Mouse (Mus musculus) kidney, embryonic 14.5 days (tissue): Measurements from ENCODE around the gene Klb. TPM values are rescaled to one million over a fixed set of nuclear protein-coding genes. Genes with fewer than 3 reads are reported as not detected.
"Not testable (repeated sequence)": the region's sequence is repeated elsewhere in the genome, so short reads cannot be mapped to it uniquely, and the experiment has no call there.

ENCODE experiments used
- ATAC-seq: fragments of 200-750 bp; cut with Nextera tagmentation; 2 replicates; pipeline ENCODE4 v1.8.0; 2017; ENCODE audit warnings: moderate number of reproducible peaks, mild to moderate bottlenecking, moderate TSS enrichment, moderate library complexity; ENCODE audit not compliant: low FRiP score, low TSS enrichment
- H3K27ac ChIP-seq: fragments of 300-500 bp; sonication (generic); 2 replicates; pipeline ENCODE4 v1.5.1; 2014; ENCODE audit warnings: low read depth, mild to moderate bottlenecking, low read length, moderate library complexity, mixed read lengths
- H3K27me3 ChIP-seq: fragments of 300-500 bp; sonication (generic); 2 replicates; pipeline ENCODE4 v1.6.1; 2014; ENCODE audit warnings: mild to moderate bottlenecking, low read length; ENCODE audit not compliant: control insufficient read depth, insufficient read depth
- H3K36me3 ChIP-seq: fragments of 300-500 bp; sonication (generic); 2 replicates; pipeline ENCODE4 v1.6.1; 2014; ENCODE audit warnings: low read length, mixed read lengths; ENCODE audit not compliant: control insufficient read depth, insufficient read depth
- H3K4me1 ChIP-seq: fragments of 300-500 bp; sonication (generic); 2 replicates; pipeline ENCODE4 v1.6.1; 2014; ENCODE audit warnings: low read length, mixed read lengths; ENCODE audit not compliant: control insufficient read depth, insufficient read depth
- H3K4me2 ChIP-seq: fragments of 300-500 bp; sonication (generic); replicated peaks from 2 replicates; pipeline ENCODE4 v1.6.1; 2014; ENCODE audit warnings: low read depth, mild to moderate bottlenecking, low read length
- H3K4me3 ChIP-seq: fragments of 300-500 bp; sonication (generic); 2 replicates; pipeline ENCODE4 v1.5.1; 2014; ENCODE audit warnings: mild to moderate bottlenecking, low read length
- H3K9ac ChIP-seq: fragments of 300-500 bp; sonication (generic); 2 replicates; pipeline ENCODE4 v1.6.1; 2014; ENCODE audit warnings: low read depth, mild to moderate bottlenecking, low read length, moderate library complexity
- H3K9me3 ChIP-seq: fragments of 300-500 bp; sonication (generic); 2 replicates; pipeline ENCODE4 v1.6.1; 2016; ENCODE audit warnings: low read length; ENCODE audit not compliant: control insufficient read depth
- WGBS: fragments of 180-500 bp; shearing (Covaris S2); extraction: QIAGEN DNeasy Blood & Tissue Kit; methylation state at CpG from one replicate; pipeline ENCODE4 v1.1.7; 2014; 5-methylcytosine and 5-hydroxymethylcytosine counted together
- polyA plus RNA-seq: library from polyadenylated mRNA; unstranded; fragments of >200 nt; fragmentation: Nextera tagmentation; extraction: Ambion mirVana; gene quantifications from 2 replicates; pipeline ENCODE4 v1.2.1, GENCODE M21; 2014

Klb gene
- not detected in 2 replicates for polyA plus RNA-seq

DNA sequence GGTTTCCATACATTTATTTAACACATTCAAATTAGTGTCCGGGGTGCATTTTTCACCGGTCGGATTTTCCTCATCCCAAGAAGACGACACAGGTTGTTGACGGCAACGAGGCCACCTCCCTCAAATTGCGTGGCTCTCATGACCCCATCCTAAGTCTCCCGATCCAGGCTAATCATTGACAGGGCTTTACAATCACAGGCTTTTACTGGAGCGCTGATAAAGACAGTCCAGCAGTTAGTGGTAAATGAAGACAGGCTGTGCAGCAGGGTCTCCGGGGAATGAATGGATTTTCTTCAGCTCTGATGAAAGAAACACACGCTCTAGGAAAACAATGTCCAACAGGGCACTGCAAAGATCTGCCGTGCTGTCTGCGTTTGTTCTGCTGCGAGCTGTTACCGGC, at the start of gene Klb:
Gene Klb, plus strand, starts transcription at position 147 of the 400 bp plus-strand sequence.
- H3K4me3 ChIP-seq: no peak within 1 kb of the TSS
- no peaks in the 10 kb centered on the region for H3K4me1 ChIP-seq
- no peak within 1 kb of the TSS; the same call in 1 of the 2 replicates for H3K4me2 ChIP-seq
- ATAC-seq: no peak
- H3K27ac ChIP-seq: no peak within 1 kb of the TSS
- no peaks in the 10 kb centered on the region for H3K9me3 ChIP-seq
- H3K36me3 ChIP-seq: no peaks in the 10 kb centered on the region
- H3K27me3 ChIP-seq: no peaks in the 10 kb centered on the region
- WGBS: 60% methylated on average over 15 of the region's 15 CpGs
- H3K9ac ChIP-seq: no peak within 1 kb of the TSS

DNA sequence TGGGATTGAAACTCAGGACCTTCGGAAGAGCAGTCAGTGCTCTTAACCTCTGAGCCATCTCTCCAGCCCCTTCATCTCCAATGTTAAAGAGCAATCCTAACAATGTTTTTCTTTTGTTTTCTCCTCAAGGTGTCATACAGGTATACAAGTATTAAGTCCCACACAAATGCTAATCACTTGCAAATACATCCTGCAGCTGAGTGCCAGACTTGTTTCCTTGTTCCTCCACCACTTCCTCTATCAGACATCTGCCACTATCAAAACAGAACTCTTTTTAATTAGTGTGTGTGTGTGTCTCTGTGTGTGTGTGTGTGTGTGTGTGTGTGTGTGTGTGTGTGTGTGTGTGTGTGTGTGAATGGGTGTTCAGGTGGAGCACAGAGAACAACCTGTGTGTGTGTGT, 48.5 kb upstream of the Klb start:
- not testable (repeated sequence) for H3K27me3 ChIP-seq, H3K27ac ChIP-seq, H3K4me2 ChIP-seq, H3K9me3 ChIP-seq, H3K4me1 ChIP-seq, H3K4me3 ChIP-seq, ATAC-seq, H3K9ac ChIP-seq
- WGBS: 96% methylated on average over 1 of the region's 1 CpGs
- H3K36me3 ChIP-seq: peaks cover 64% of the 10 kb centered on the region

DNA sequence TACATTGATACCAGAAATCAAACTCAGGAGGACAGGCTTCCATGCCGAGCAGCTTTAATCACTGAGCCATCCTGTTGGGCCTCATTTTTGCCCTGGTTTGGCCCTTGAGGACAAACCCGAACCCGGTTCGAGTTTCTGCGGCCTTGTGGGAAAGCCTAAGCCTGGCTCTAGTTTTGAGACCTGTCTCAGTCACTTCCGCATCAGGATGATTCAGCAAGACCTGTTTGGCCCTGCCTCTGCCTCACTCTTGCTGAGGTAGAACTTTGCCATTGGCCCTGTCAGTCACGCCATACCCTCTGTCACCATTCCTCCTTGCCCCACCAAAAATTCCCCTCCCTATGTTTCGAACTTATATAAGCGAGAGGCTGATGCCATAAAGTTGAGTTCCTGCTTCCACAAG, 48.0 kb upstream of the Klb start:
- 89% methylated on average over 9 of the region's 9 CpGs for WGBS
- Histone ChIP-seq H3K9ac (no peak overlapping the region), H3K36me3 (peaks cover 61% of the 10 kb centered on the region), H3K9me3 (no peaks in the 10 kb centered on the region), H3K27me3 (no peaks in the 10 kb centered on the region), H3K4me1 (no peaks in the 10 kb centered on the region), H3K27ac (no peak overlapping the region), H3K4me3 (no peak overlapping the region), H3K4me2 (no peak overlapping the region)
- ATAC-seq: no peak

DNA sequence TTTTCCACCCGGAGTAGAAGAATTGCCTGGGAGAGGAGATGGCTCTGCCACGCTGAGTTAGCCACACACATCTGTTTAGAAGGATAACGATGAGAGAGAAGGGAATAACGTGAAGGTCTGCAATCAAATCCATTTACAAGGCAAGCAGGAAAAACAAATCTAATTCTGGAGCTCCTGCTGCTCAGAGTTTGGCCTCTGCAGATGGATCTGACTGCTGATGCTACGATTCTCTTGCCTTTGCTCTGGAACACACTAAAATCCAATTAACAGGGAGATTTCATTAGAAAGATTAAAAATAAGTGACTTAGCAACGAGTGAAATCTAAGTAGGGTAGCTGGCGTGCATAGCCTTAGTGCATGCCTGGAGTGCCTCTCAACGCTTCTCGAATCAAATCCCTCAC, 42.6 kb upstream of the Klb start:
- Histone ChIP-seq H3K4me1 (no peaks in the 10 kb centered on the region), H3K4me3 (no peak overlapping the region), H3K9ac (no peak overlapping the region), H3K36me3 (peaks cover 54% of the 10 kb centered on the region), H3K27ac (no peak overlapping the region), H3K9me3 (no peaks in the 10 kb centered on the region), H3K27me3 (no peaks in the 10 kb centered on the region), H3K4me2 (no peak overlapping the region)
- 84% methylated on average over 9 of the region's 9 CpGs for WGBS
- no peak for ATAC-seq

DNA sequence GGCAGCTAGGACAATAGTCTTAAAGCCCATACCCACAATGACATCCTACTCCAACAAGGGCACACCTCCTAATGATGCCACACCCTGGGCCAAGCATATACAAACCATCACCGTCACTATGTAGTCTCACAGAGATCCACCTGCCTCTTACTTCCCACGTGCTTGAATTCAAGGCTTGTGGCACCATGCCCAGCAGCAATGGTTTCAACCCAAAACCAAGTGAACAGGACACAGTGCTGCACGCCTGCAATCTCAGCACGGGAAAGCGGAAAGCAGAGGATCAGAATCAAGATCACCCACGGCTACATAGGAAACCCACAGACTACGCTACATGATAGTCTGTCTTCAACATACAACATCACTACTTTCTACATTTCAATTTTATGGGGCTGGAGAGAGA, 39.9 kb upstream of the Klb start:
- no peaks in the 10 kb centered on the region for H3K27me3 ChIP-seq
- H3K4me2 ChIP-seq: no peak overlapping the region
- H3K4me3 ChIP-seq: no peak overlapping the region
- ATAC-seq: no peak
- H3K9me3 ChIP-seq: no peaks in the 10 kb centered on the region
- H3K36me3 ChIP-seq: peaks cover 52% of the 10 kb centered on the region; the same call in 1 of the 2 replicates
- 95% methylated on average over 7 of the region's 7 CpGs for WGBS
- H3K4me1 ChIP-seq: no peaks in the 10 kb centered on the region
- no peak overlapping the region for H3K9ac ChIP-seq
- no peak overlapping the region for H3K27ac ChIP-seq

DNA sequence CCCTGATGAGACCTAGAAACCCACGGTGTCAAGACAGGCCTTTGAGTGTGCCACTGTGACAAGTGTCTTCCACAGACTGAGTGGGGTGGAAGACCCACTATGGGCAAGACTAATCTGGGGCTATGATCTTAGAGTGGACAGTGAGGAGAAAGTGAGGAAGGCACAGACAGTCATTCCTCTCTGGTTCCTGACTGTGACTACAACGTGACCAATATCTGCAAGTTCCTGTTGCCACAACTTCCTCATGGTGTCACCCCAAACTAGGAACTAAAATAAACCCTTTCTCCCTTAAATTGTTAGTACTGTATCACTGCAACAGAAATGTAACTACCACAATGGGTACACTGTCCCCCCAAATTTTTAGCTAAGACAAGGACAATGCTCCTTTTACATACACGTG, 39.2 kb upstream of the Klb start:
- H3K27me3 ChIP-seq: no peaks in the 10 kb centered on the region
- no peak for ATAC-seq
- no peaks in the 10 kb centered on the region for H3K4me1 ChIP-seq
- no peak overlapping the region for H3K4me3 ChIP-seq
- H3K27ac ChIP-seq: no peak overlapping the region
- no peak overlapping the region for H3K4me2 ChIP-seq
- no peaks in the 10 kb centered on the region for H3K9me3 ChIP-seq
- 95% methylated on average over 3 of the region's 3 CpGs for WGBS
- peaks cover 52% of the 10 kb centered on the region; the same call in 1 of the 2 replicates for H3K36me3 ChIP-seq
- no peak overlapping the region for H3K9ac ChIP-seq

DNA sequence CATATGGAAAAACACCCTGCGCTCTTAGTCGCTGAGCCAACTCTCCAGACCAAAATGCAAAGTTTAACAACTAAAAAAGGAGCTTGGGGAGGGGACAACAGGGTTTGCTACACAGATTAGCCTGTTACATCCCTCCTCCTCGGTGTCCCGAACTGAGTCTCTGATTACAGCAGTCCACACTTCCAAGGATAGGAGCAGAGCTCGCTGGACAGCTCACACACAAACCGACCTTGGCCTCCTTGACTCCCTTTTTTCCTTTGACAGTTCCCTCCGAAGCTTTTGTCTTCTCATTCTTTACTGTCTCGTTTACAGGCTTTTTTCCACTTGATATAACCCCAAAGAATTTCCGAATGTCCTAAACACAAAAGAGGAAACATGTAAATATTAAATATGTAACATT, 28.9 kb upstream of the Klb start:
- H3K4me2 ChIP-seq: no peak overlapping the region
- H3K9me3 ChIP-seq: no peaks in the 10 kb centered on the region
- 93% methylated on average over 9 of the region's 9 CpGs for WGBS
- H3K4me3 ChIP-seq: no peak overlapping the region
- H3K36me3 ChIP-seq: peaks cover 30% of the 10 kb centered on the region; the same call in 1 of the 2 replicates
- no peak overlapping the region for H3K27ac ChIP-seq
- H3K27me3 ChIP-seq: no peaks in the 10 kb centered on the region
- peaks cover 4% of the 10 kb centered on the region; the same call in 1 of the 2 replicates for H3K4me1 ChIP-seq
- H3K9ac ChIP-seq: no peak overlapping the region
- no peak for ATAC-seq

DNA sequence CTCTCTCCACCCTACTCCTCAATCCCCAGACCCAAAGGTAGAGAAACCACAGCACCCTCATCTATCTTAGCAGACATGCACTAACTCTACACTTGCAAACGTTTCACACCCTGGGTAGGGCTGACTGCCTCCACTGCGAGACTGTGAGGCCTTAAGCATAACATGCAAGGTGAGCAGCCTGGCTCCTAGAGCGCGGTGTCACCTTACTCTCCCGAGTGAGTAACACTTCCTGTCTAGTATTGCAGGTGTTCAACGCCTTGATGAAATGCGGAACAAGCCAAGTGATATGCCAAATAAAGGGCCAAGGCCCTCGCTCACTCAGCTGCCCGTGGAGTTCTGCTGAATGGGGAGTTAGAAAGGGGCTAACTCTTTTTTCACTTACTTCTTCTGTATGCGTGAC, 25.9 kb upstream of the Klb start:
- no peak overlapping the region for H3K27ac ChIP-seq
- peaks cover 17% of the 10 kb centered on the region; the same call in 1 of the 2 replicates for H3K36me3 ChIP-seq
- H3K4me1 ChIP-seq: peaks cover 4% of the 10 kb centered on the region; the same call in 1 of the 2 replicates
- H3K9ac ChIP-seq: no peak overlapping the region
- H3K4me2 ChIP-seq: no peak overlapping the region
- ATAC-seq: no peak
- H3K27me3 ChIP-seq: no peaks in the 10 kb centered on the region
- H3K9me3 ChIP-seq: no peaks in the 10 kb centered on the region
- 46% methylated on average over 10 of the region's 10 CpGs for WGBS
- no peak overlapping the region for H3K4me3 ChIP-seq

DNA sequence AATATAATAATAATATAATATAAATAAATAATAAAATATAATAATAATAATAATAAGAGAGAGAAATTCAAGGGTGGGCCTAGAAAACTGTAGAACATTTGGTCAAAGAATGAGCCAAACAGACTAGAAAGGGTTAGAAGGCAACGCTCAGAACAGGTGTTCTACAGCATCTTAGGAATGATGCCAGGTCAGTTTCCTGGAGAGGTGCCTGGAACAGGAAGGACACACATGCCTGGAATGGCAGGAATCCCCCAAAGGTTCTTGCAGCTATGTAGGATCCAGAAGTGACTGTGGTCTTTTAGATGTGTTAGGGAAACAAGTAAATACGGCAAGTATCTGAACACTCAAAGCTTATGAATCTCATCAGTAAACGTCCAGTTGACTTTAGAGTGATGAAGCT, 23.8 kb upstream of the Klb start:
- Histone ChIP-seq H3K9me3 (no peaks in the 10 kb centered on the region), H3K4me2 (no peak overlapping the region), H3K27ac (no peak overlapping the region), H3K4me1 (peaks cover 4% of the 10 kb centered on the region; the same call in 1 of the 2 replicates), H3K27me3 (no peaks in the 10 kb centered on the region), H3K4me3 (no peak overlapping the region), H3K36me3 (peaks cover 2% of the 10 kb centered on the region; the same call in 1 of the 2 replicates), H3K9ac (no peak overlapping the region)
- no peak for ATAC-seq
- 97% methylated on average over 3 of the region's 3 CpGs for WGBS
